Mouse (Mus musculus): ENCODE measurements around the gene Zcchc12.
A peak's percentile ranks its signal among the peaks of the same experiment; 100 is the strongest.

The Zcchc12 gene

GRCm38 (mm10) chrX:36195736-36196525 is at the start of gene Zcchc12:
TSS of gene Zcchc12 (plus strand) at chrX:36195904.
- peak; percentile 49 for DNase-seq (ENCODE audit: low spot score)

DNA sequence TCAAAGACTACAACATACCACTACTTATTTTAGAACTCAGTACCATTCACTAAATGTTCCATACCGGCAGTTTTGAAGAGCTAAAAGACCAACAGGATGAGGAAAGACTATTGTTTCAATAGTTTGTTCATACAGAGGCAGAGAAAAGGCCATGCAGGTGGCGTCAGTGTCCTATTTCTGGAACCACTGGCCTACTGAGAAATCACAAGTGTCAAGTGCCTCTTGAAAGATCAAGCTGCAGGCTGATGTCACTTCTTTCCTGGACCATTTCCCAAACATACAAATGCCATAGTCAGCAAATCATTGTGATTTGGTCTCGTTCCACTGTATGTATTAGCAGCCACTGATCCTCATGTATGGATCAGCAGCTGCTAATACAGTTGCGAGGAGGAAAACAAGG is 49.0 kb upstream of the Zcchc12 start:
- peak; percentile 4 for DNase-seq (ENCODE audit: low spot score)

DNA sequence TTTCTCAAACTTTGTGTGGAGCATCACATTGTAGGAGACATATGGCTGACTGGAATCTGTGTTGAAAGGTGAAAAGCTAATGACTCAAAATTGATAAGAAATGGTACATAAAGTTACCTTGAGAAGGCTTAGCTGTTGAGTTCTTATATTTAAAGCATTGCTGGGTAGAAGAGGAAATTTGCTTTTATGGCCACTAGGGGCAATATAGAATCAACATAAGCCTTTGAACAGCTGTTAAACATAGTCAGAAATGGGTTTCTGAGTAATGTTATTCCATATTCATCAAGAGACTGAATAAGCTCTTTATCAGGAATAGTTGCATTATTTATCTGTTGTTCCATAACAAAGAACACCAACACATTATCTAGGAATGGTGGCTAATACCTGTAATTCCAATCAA is 45.6 kb upstream of the Zcchc12 start:
- DNase-seq (ENCODE audit: low spot score): no peak

- no peak for DNase-seq (ENCODE audit: low spot score)
Measured at GRCm38 (mm10) chrX:36156677-36157076, 39.0 kb upstream of the Zcchc12 start.

- DNase-seq (ENCODE audit: low spot score): peak; percentile 5
Measured at GRCm38 (mm10) chrX:36161567-36161966, 34.1 kb upstream of the Zcchc12 start.

GRCm38 (mm10) chrX:36183625-36184024 is 12.1 kb upstream of the Zcchc12 start:
- peak; percentile 61 for DNase-seq (ENCODE audit: low spot score)

DNA sequence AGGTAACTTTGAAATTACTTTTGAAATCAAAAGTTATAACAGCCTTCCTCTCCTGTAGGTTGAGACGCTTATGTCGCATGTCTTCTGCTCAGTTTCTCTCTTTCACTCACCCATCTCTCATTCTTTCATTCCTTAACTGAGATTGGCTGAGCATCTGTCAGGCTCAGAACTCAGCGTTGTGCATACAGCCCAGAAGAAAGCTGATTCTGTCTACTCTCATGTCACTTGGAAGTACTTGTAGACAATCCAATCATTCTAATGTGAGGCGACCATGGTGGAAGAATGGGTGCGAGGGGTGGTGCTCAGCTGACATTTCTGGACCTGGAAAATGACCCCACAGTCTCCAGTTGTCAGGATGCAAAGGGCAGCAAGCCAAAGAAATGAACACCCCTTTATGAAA is 9.7 kb upstream of the Zcchc12 start:
- no peak for DNase-seq (ENCODE audit: low spot score)

DNA sequence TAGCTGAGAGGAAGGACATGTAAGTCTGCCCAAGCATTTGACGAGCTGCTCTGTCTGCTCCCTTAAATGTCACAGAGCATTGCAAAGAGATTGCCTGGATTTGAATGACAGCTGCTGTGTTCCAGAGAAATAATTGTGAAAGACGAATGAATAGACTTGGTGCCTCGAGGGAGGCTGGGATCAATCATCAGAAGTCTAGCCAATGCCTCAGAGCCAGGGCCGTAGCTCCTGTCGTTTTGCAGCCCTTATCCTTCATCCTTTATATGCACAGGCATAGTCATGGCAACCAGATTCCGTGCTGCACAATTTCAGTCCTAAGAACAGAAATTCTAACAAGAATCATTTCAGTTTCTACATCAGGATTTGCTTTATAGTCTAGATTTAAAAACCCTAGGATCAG is 9.3 kb upstream of the Zcchc12 start:
- DNase-seq (ENCODE audit: low spot score): no peak

- no peak for DNase-seq (ENCODE audit: low spot score)
Measured at GRCm38 (mm10) chrX:36193951-36194350, 1.8 kb upstream of the Zcchc12 start.

DNA sequence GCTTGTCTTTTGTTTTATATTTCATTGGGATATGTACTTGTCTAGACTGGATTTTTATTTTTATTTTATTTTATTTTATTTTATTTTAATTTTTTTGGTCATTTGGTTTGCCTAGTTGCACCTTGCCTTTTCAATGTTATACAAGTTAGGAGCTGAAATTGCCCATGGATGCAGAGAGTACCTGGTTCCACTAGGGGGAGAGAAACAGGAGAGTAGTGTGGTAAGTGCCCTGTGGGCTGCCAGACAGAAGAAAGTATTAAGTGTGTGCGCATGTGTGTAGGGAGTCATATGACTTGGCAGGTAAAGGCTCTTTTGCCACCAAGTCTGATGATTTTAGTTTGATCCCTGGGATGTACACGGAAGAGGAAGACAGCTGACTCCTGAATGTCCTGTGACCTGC is 13.8 kb downstream of the Zcchc12 start:
- DNase-seq (ENCODE audit: low spot score): no peak

DNA sequence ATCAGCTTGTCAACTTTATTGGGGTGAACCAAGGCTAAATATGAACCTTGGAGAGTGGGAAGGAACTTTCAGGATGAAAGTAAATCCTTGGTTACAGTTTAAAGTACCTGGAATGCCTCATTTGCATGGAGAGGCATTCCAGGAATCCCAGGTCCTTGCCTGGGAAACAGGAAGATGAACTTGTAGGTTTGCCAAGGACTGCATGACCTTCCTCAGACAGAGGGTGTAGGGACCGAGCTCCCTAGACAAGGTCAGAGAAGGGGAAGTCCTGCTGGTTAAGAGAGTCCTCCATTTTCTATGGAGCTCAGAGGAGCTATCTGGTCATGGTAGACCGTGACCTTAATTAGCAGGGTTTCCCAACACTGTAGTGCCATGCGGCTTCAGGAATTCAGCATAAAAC is 15.5 kb downstream of the Zcchc12 start:
- no peak for DNase-seq (ENCODE audit: low spot score)

- DNase-seq (ENCODE audit: low spot score): no peak
Measured at GRCm38 (mm10) chrX:36221366-36221765, 25.7 kb downstream of the Zcchc12 start.

- peak; percentile 73 for DNase-seq (ENCODE audit: low spot score)
Measured at GRCm38 (mm10) chrX:36225777-36226176, 30.1 kb downstream of the Zcchc12 start.

- DNase-seq (ENCODE audit: low spot score): peak; percentile 46
Measured at GRCm38 (mm10) chrX:36226577-36226976, 30.9 kb downstream of the Zcchc12 start.

GRCm38 (mm10) chrX:36228861-36229260 is 33.2 kb downstream of the Zcchc12 start:
- no peak for DNase-seq (ENCODE audit: low spot score)

GRCm38 (mm10) chrX:36229273-36229672 is 33.6 kb downstream of the Zcchc12 start:
- DNase-seq (ENCODE audit: low spot score): no peak

DNA sequence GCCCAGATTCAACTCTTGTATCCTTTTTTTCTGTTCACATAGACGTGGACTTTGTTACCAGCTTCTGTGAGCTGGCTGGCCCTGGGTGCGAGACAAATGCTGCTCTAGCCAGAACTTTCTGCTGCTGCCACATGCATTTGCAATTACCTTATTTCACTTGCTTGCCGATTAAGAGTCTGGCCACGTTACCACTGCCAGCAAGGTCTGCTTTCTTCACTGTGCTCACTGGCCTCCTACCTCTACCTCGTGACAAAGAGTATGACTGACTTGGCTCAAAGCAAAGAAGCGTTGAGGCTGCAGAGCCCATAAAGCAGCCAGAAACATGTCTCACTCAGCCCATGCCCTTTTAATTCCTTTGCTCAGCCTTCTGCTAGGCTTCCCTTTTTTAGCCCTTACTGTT is 39.9 kb downstream of the Zcchc12 start:
- DNase-seq (ENCODE audit: low spot score): no peak
